Mouse (Mus musculus) CH12.LX (cell line): ENCODE measurements around the gene Nat8f5.

ENCODE experiments used
- CTCF ChIP-seq, 2 experiments: IDR thresholded peaks in 1 of 2; conservative IDR thresholded peaks in 1 of 2; 2 replicates each; pipeline ENCODE4 v1.5.1; 2011 to 2012; ENCODE audit warnings: low read depth in 2 of 2, low read length in 2 of 2, improper control_type of control experiment in 1 of 2, inconsistent platforms in 1 of 2, mild to moderate bottlenecking in 1 of 2, moderate library complexity in 1 of 2
- POLR2A ChIP-seq: IDR thresholded peaks from 2 replicates; pipeline ENCODE4 v1.6.1; 2011; ENCODE audit warnings: low read depth, mild to moderate bottlenecking, improper control_type of control experiment, low read length
- ZNF384 ChIP-seq: IDR thresholded peaks from 2 replicates; pipeline ENCODE4 v1.6.1; 2012; ENCODE audit warnings: low read depth, low read length, improper control_type of control experiment, inconsistent platforms

DNA sequence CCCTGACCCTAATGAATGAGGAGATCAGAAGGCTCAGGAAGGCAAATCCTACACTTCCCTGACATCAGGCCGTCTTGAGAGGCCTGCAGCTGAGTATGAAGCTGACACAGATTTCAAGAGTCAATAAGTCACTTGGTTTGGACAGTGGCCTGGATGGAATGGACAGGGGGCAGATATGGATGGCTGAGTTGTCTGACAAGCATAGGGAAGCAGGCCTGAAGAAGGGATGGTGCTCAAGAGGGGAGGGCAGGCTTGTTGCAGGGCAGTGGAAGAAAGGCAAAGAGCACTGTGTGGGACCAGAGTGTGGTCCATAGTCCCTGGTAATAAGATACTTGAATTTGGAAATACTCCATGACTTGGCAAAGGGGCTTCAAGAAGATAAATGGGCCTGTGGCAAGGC, 8.7 kb upstream of the Nat8f5 start:
- TF ChIP-seq CTCF (conservative IDR thresholded peaks at IDR 0.05 in 1 of 2, IDR thresholded peaks at IDR 0.05 in 1 of 2; ENCODE audit: low read depth in 2 of 2, low read length in 2 of 2) (no peak), ZNF384 (no peak), POLR2A (no peak)
